Mouse (Mus musculus) G1E (cell line): ENCODE results near the gene Stag3. TPM values are rescaled to one million over a fixed set of nuclear protein-coding genes. Genes with fewer than 3 reads are reported as not detected.

Source experiments
- ATAC-seq: 2 replicates; pipeline ENCODE4 v1.8.0; 2016; ENCODE audit warnings: mild to moderate bottlenecking; ENCODE audit not compliant: insufficient number of reproducible peaks, poor library complexity, low FRiP score, severe bottlenecking; ENCODE audit errors: extremely low read depth
- DNase-seq: peaks from one replicate; pipeline ENCODE4 v3.0.0; 2012; ENCODE audit warnings: low spot score
- H3K27me3 ChIP-seq: 2 replicates; pipeline ENCODE4 v1.6.1; 2012; ENCODE audit warnings: mild to moderate bottlenecking, low read length, inconsistent platforms; ENCODE audit not compliant: insufficient read depth
- H3K36me3 ChIP-seq: replicated peaks from 2 replicates; pipeline ENCODE3; 2012; ENCODE audit warnings: mild to moderate bottlenecking, inconsistent platforms
- H3K4me1 ChIP-seq: 2 replicates; pipeline ENCODE4 v1.6.1; 2012; ENCODE audit warnings: low read depth, low read length, inconsistent platforms, mixed read lengths; ENCODE audit not compliant: insufficient read depth
- H3K4me3 ChIP-seq: 2 replicates; pipeline ENCODE4 v1.5.1; 2012; ENCODE audit warnings: low read depth, mild to moderate bottlenecking, inconsistent platforms, low read length, moderate library complexity, mixed read lengths
- H3K9me3 ChIP-seq: replicated peaks from 2 replicates; pipeline ENCODE4 v1.6.1; 2012; ENCODE audit warnings: inconsistent platforms
- CTCF ChIP-seq: IDR thresholded peaks from 2 replicates; pipeline ENCODE4 v1.5.1; 2012; ENCODE audit warnings: low read depth, low read length, inconsistent platforms, mixed read lengths
- GATA1 ChIP-seq: IDR thresholded peaks from 2 replicates; pipeline ENCODE4 v1.6.1; 2012; ENCODE audit warnings: borderline replicate concordance, low read length, inconsistent platforms, mixed read lengths
- GATA2 ChIP-seq: IDR thresholded peaks from 2 replicates; pipeline ENCODE4 v1.6.1; 2012; ENCODE audit warnings: low read depth, low read length, inconsistent platforms, borderline replicate concordance
- POLR2AphosphoS5 ChIP-seq: IDR thresholded peaks from 2 replicates; pipeline ENCODE4 v1.6.1; 2012; ENCODE audit warnings: low read depth, low read length, inconsistent platforms; ENCODE audit not compliant: insufficient replicate concordance
- TAL1 ChIP-seq: conservative IDR thresholded peaks from 2 replicates; pipeline ENCODE4 v1.6.1; 2012; ENCODE audit warnings: low read depth, low read length, inconsistent platforms, mixed read lengths
- polyA plus RNA-seq: library from polyadenylated mRNA; stranded (reverse); fragments of >175 nt; gene quantifications from 2 replicates; pipeline ENCODE4 v1.2.3, GENCODE M21; 2012
- total RNA-seq, 2 experiments: library from RNA; stranded (forward) in 1 of 2; stranded (reverse) in 1 of 2; fragments of 200-1000 nt in 1 of 2; fragments of >200 nt in 1 of 2; fragmentation: Nextera tagmentation in 1 of 2; gene quantifications; 2 replicates each; pipeline ENCODE4 v1.2.3; 2014 to 2017

Stag3 gene
- total and polyA plus RNA-seq, 3 experiments, result 0.44 to 3.8 TPM; not detected in 1

DNA sequence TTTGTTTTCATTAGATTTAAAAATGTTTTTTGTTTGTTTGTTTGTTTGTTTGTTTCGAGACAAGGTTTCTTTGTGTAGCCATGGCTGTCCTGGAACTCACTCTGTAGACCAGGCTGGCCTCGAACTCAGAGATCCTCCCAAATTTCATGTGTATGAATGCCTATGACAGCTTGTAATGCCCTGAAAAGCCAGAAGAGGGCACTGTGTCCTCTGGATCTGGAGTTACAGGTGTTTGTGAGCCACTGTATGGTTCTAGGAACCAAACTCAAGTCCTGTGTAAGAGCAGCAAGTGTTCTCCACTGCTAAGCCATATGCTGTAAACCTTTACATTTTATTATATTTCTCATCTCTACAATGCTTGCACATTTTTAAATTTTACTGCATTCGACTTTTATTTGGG, 7.8 kb downstream of the Stag3 start:
- no peaks in the 10 kb centered on the region for H3K9me3 ChIP-seq
- ATAC-seq (no peak), DNase-seq (no peak)
- no peaks in the 10 kb centered on the region for H3K4me1 ChIP-seq
- H3K4me3 ChIP-seq, result no peak overlapping the region
- TF ChIP-seq GATA2 (no peak), GATA1 (no peak), TAL1 (no peak), CTCF (no peak), POLR2AphosphoS5 (no peak)
- no peaks in the 10 kb centered on the region for H3K36me3 ChIP-seq
- peaks cover 3% of the 10 kb centered on the region; the same call in 1 of the 2 replicates for H3K27me3 ChIP-seq

DNA sequence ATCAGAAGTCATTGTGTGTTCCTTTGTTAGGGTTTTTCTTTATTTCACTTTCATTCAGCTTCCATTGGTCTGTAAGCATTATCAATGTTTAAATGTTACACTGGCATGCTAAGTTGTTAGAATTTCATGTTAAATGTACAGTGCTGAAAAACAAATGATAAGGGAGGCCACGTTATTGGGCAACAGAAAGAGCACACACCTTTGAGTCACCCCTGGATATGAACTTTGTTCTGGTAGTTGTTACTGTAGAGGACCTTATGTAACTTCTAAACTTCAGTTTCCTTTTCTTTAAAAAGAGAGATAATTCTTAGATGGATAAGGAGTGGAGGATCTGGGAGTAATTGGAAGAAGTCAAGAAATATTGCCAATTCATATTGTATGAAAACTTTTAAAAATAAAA, 11.6 kb downstream of the Stag3 start:
- ATAC-seq (no peak), DNase-seq (no peak)
- Histone ChIP-seq H3K27me3 (peaks cover 5% of the 10 kb centered on the region), H3K36me3 (no peaks in the 10 kb centered on the region), H3K4me3 (no peak overlapping the region), H3K4me1 (no peaks in the 10 kb centered on the region), H3K9me3 (no peaks in the 10 kb centered on the region)
- TF ChIP-seq GATA2 (no peak), TAL1 (no peak), CTCF (no peak), GATA1 (no peak)

DNA sequence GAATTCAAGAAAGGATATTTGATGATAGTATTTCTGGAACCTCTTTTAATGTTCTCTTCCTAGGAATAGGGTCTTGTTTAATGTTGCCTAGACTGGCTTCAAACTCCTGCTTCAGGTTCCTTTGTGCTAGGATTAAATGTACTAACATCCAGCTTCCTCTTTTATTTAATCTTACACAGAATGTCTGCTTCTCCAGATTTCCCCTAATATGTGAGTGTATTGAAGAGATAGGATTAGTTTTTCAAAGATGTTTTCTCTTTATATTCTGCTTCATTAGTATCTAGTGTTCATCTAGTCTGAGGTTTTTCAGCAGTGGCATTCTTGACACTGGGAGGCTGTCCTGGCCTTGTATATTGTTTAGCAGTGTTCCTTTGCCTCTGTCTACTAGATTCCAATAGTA, 14.1 kb downstream of the Stag3 start:
- Histone ChIP-seq H3K36me3 (no peaks in the 10 kb centered on the region), H3K27me3 (peaks cover 11% of the 10 kb centered on the region), H3K9me3 (no peaks in the 10 kb centered on the region), H3K4me1 (no peaks in the 10 kb centered on the region), H3K4me3 (no peak overlapping the region)
- TF ChIP-seq GATA2 (no peak), POLR2AphosphoS5 (no peak), CTCF (no peak), GATA1 (no peak), TAL1 (no peak)
- DNase-seq, result no peak
- ATAC-seq, result peak; percentile 28; the same call in 1 of the 2 replicates

DNA sequence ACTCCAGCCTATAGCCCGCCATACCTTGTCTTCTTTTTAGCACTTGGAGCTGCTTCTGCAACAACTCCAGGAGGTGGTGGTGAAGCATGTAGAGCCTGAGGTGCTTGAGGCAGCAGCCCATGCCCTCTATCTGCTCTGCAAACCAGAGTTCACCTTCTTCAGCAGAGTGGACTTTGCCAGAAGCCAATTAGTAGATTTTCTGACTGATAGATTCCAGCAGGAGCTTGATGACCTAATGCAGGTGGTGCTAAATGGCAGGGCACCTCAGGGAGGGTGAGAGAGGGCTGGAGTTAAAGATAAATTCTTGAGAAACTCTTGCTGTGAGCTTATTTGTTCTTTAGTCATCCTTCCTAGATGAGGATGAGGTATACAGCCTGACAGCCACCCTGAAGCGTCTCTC, 19.6 kb downstream of the Stag3 start:
- TF ChIP-seq CTCF, result no peak
- no peak for TF ChIP-seq TAL1
- no peak for TF ChIP-seq POLR2AphosphoS5
- TF ChIP-seq GATA2, result no peak
- TF ChIP-seq GATA1, result no peak
- ATAC-seq, result no peak
- no peak for DNase-seq

DNA sequence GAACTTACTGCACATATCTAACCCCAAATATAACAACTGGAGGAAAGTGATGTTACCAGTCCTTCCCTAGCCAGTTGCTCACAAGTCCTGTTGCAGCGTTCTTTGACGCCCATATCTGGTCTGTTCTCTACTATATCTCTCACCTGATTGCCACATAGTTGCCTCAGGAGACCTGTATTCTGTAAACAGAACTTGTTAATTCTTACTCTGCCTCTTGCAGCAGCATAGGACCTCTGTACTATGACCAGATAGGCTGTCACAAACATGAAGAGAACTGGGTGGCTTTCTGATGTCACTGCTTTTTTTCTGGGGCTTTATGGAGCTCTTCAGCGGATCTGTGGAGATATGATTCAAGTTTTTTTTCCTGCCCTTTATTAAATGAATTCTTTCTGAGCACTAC, 32.8 kb downstream of the Stag3 start:
- TF ChIP-seq GATA2, result no peak
- no peak for TF ChIP-seq GATA1
- TF ChIP-seq CTCF, result no peak
- TF ChIP-seq POLR2AphosphoS5, result no peak
- no peak for TF ChIP-seq TAL1
- H3K36me3 ChIP-seq, result no peaks in the 10 kb centered on the region
- no peak for DNase-seq
- no peaks in the 10 kb centered on the region for H3K4me1 ChIP-seq
- no peaks in the 10 kb centered on the region for H3K9me3 ChIP-seq
- no peak overlapping the region for H3K4me3 ChIP-seq
- H3K27me3 ChIP-seq, result no peaks in the 10 kb centered on the region; the same call in 1 of the 2 replicates
- ATAC-seq, result no peak

More for the DNA sequence above, 19.6 kb downstream of the Stag3 start:
- H3K4me1 ChIP-seq, result no peaks in the 10 kb centered on the region
- H3K36me3 ChIP-seq, result no peaks in the 10 kb centered on the region
- no peaks in the 10 kb centered on the region for H3K9me3 ChIP-seq
- peaks cover 25% of the 10 kb centered on the region for H3K27me3 ChIP-seq
- H3K4me3 ChIP-seq, result no peak overlapping the region

DNA sequence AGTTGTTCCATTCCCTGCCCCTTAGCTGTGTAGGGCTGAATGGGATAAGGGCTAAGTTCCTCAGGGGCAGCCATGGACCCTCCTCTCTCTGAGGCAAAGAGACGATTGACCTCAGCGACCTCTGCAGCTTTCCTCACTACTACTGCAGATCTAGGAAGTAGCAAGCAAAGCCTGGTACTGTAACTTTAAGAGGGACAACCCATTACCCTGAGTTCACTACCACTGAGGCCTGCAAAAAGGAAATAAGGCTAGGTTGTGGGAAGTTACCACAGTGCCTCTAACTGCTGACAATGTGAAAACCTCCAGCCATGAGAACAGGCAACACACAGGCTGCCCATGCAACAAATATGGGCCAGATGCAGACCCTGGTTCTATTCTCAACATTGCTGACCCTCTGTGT, 61.6 kb downstream of the Stag3 start, which contains the start of gene Pvrig:
Pvrig (plus strand) TSS at position 301 of the 400 bp plus-strand sequence.
- Histone ChIP-seq H3K4me3 (no peak within 1 kb of the TSS), H3K27me3 (peaks cover 3% of the 10 kb centered on the region)

More for the DNA sequence above, 61.6 kb downstream of the Stag3 start, which contains the start of gene Pvrig:
- Histone ChIP-seq H3K36me3 (no peaks in the 10 kb centered on the region), H3K9me3 (no peaks in the 10 kb centered on the region), H3K4me1 (no peaks in the 10 kb centered on the region)
- TF ChIP-seq TAL1, result no peak
- TF ChIP-seq CTCF, result no peak
- TF ChIP-seq GATA1, result no peak
- TF ChIP-seq POLR2AphosphoS5, result no peak
- no peak for TF ChIP-seq GATA2
- ATAC-seq (no peak), DNase-seq (no peak)
